Mouse (Mus musculus) cerebellum, postnatal 14 days (tissue): Measurements from ENCODE around the gene R3hdml.

Experiments used
- DNase-seq, 2 experiments: peaks; one replicate each; pipeline ENCODE4 v3.0.0; 2021; ENCODE audit warnings: mixed read lengths in 2 of 2

The R3hdml gene

DNA sequence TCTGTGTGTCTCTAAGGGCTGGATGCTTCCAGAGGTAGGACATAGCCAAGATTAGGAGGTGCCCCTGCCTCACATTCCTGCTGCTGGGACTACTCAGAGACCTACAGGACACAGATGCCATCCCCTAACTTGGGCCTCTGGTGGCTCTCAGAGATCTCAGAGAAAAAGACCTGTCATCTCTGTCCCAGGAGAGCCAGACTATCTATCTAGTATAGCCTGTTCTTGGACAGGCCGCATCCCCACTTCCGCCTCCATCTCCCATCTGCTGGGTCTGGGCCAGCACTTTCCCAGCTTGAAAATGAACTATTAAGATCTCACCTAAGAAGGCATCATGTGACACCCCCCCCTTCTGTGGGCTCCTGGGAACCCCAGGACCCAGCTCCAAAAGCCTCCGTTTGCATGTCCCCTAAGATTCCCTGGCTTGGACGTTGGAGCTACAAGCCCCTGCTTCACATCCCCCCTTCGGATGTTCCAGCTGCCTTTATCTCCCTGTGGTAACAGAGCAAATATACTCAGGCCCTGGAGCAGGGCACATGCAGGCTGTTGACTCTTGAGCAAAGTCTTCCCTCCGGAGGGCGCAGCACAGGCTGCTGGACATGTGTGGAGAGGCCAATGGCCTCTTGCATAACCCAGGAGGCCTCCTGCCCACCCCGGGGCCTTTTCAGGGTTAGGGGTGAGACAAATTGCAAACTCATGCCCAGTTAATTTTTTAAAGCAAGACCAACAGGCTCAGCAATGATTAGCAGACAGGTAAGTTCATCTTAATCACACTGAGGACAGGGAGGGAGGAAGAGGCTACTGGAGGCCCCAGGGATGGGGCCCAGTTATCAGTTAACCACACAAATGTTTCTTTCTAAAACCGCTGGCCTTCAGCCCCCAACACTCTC lies 48.4 kb downstream of the R3hdml start:
- DNase-seq, result no peak

DNA sequence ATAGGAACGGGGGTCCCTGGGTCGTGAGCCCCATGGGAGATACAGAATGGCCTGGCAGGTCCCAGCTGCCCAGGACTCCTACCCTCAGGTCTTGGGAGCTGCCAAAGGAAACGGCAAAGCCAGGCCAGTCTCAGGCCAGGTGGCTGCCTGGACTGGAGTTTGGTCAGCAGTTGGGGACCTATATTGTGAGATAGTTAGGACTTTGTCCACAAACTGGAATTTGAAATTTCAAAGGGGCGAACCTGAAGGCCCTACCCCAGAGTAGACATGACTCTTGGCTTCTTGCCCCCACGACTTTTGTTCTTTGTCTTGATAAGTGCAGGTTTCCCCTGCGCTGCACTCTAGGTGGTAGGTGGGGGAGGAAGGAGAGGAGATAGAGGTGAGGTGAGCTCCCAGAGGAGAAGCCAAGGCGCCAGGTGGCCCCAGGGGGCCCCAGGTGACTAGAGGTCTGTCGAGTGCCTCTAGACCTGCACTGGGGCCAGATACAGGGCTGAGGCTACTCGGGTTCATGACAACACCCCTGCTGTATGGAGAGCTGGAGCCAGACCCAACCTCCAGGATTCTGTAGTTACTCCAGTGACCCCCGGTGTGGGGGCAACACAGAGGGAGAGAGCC lies 49.6 kb downstream of the R3hdml start:
- no peak for DNase-seq

DNA sequence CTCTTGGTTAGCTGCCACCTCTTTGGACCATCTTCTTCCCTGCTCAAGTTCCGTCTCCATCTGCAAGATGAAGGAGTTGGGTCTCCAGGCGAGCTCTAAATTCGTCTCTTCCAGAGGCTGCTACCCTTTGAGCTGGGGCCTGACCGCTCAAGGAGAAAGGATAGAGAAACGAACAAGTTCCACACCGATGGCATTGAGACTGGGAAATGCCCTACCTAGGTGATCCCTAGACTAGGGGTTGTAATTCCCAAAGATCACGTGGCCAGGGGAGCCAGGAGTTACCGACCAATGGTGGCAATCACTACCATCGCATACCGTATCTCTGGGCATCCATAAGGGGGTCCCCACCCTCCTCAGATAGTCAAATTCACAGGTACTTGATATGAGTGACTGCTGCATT lies 50.6 kb downstream of the R3hdml start:
- no peak for DNase-seq

DNA sequence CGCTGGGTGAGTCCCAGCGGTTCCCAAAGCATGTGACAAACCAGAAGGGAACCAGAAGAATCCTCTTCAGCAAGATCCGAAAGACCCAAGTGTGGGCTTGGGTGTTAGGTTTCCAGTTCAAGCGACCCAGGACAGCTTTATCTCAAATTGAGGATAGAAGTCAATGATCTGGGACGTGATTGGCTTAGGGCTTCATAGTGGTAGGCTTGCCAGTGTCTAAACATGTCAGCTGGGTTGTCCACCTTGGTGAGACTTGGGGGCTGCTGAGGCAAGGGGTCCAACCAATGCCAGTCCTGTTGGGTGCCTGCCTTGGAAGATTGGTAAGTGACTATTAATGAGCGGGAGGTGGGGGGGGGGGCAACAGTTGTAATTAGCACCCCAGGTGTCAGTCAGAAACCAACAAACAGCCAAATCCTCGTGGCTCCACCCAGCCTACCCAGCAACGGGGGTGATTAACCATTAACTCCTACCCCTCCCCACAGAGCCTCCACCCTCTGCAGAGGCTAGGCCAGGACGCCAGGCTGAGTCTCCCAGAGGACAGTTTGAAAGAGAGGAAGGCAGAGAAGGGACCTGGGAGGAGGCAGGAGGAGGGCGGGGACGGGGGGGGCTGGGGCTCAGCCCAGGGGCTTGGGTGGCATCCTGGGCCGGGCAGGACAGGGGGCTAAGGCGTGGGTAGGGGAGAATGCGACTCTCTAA lies 54.7 kb downstream of the R3hdml start:
- no peak for DNase-seq

DNA sequence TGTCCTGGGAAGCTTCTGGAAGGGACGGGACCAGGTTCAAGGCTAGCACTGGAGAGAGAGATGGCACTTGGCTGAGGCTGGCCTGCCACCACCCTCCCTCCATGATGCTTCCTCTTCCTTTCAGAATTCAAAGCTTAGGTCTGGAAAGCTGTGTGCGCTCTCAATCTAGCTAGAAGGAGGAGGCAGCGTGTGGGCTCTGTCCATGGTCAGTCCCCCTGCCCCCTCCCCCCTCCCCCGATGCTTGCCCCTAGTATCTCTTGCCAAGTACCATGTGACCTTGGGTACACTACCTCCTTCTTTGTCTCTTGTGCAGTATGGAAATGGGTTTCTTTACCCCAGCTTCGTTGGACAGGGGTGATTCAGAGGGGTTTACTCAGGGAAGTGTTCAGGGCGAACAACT lies 56.7 kb downstream of the R3hdml start:
- no peak for DNase-seq

DNA sequence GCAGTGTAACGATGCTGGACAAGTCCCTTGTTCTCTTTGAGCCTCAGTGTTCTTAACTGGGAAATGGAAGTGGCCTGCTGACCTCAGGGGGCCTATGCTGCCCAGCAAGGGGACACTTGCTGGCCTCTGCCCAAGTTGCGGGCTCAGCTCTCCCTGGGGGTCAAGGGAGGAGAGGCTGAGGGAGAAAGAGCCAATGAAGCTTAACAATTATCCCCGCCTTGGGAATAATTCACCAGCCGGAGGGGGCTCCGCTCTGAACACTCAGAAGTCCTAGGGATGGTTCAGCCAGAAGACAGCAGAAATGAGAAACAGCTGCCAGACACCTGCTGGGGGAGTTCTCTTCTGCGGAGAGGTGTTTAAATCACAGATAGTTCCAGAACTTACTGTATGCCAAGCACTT lies 57.7 kb downstream of the R3hdml start:
- no peak for DNase-seq
